7 mouse cellular contexts compared by ENCODE assay signal in the genomic region with DNA sequence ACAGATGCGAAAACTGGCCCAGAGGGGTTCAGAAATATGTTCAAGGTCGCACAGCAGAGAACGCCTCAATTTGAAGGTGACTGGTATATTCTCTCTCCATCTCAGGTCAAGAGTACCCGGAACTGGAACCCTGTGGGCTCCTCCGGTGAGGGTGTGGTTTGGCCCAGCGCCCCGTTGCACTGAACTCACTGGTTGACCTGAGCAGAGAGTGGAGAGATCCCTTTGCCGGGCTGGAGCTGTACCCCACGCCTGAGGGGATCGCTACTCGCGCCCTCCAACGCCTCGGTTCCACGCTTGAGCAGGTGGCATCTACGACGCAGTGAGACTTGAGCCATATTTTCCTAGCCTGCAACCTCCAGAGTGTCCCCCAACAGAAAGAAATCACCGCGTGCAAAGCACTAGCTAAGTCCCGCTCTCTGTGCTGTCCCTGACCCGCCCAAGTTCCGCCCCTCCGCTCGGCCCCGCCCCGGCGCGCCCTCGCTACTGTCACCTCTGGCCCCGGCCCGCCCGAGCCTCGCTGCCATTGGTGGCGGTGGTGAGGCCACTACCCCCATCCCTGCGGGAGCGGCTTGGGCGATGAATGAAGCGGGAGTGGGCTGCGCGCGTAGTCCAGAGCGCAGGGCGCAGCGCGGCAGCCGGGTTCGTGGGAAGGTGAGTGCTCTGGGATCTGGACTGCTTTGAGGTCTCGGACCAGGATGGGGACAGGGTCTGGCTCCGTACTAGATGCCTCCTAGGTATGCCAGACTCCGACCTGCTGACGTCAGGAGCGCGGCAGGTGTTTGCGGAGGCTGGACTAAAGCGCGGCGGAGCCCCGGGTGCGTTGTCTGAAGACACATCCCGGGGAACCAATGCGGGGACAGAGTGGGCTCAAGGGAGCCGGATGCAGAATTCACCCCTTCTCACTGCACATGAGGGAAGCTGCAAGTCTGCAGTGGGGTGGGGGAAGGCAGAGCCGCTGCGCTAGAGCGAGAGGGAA. TPM values are rescaled to one million over a fixed set of nuclear protein-coding genes. Genes with fewer than 3 reads are reported as not detected.
DNase-seq lines count a peak whose midpoint lies in the region; ATAC-seq and TF ChIP-seq lines count a peak whose summit lies in the region.

Slco4a1 (plus strand) TSS at position 523 of the 976 bp plus-strand sequence.

- peaks cover 3% of the 10 kb centered on the region; the same call in 1 of the 2 replicates for H3K4me1 ChIP-seq in intestine, postnatal 0 days (replicated peaks; ENCODE audit: control insufficient read depth, insufficient read depth, low read length)
- peaks cover 7% of the 10 kb centered on the region; the same call in 1 of the 2 replicates for H3K4me1 ChIP-seq in limb, embryonic 11.5 days (ENCODE audit: control insufficient read depth, insufficient read depth, low read length)
- peaks cover 28% of the 10 kb centered on the region for H3K4me1 ChIP-seq in midbrain, embryonic 13.5 days (replicated peaks)
- peaks cover 9% of the 10 kb centered on the region; the same call in 1 of the 2 replicates for H3K4me1 ChIP-seq in small intestine, adult 2 months (ENCODE audit: control insufficient read depth, insufficient read depth, insufficient read length, low read length)

- 0 out of 2 replicates have a peak within 1 kb of the TSS, but pooled peaks have one; percentile 8 for H3K9ac ChIP-seq in intestine, postnatal 0 days (ENCODE audit: low read depth, low read length)
- peak within 1 kb of the TSS; percentile 30; the same call in 1 of the 2 replicates for H3K9ac ChIP-seq in limb, embryonic 11.5 days (ENCODE audit: low read length)
- peak within 1 kb of the TSS; percentile 54 for H3K9ac ChIP-seq in midbrain, embryonic 13.5 days (replicated peaks)

- peak; percentile 97 for ATAC-seq in intestine, postnatal 0 days
- ATAC-seq in limb, embryonic 11.5 days (ENCODE audit: insufficient number of reproducible peaks, low FRiP score, low TSS enrichment, low read depth) = peak; percentile 93
- ATAC-seq in midbrain, embryonic 13.5 days = peak; percentile 93

- no peaks in the 10 kb centered on the region for H3K36me3 ChIP-seq in intestine, postnatal 0 days (ENCODE audit: control insufficient read depth, insufficient read depth)
- no peaks in the 10 kb centered on the region for H3K36me3 ChIP-seq in limb, embryonic 11.5 days (ENCODE audit: control insufficient read depth, insufficient read depth, low read length)
- no peaks in the 10 kb centered on the region for H3K36me3 ChIP-seq in midbrain, embryonic 13.5 days
- no peaks in the 10 kb centered on the region for H3K36me3 ChIP-seq in small intestine, adult 2 months (ENCODE audit: control insufficient read depth, insufficient read depth, low read length)

- DNase-seq in adrenal gland, adult 2 months = peak; percentile 95
- peak; percentile 94 for DNase-seq in embryo, embryonic 10.5 days (ENCODE audit: low spot score)
- no peak for DNase-seq in gonadal fat pad, adult 2 months (ENCODE audit: low read depth)
- DNase-seq in limb, embryonic 11.5 days (ENCODE audit: low spot score) = peak; percentile 92

- peak within 1 kb of the TSS; percentile 45 for H3K4me3 ChIP-seq in intestine, postnatal 0 days (ENCODE audit: low read depth, low read length)
- H3K4me3 ChIP-seq in limb, embryonic 11.5 days (ENCODE audit: low read depth, low read length) = peak within 1 kb of the TSS; percentile 39
- H3K4me3 ChIP-seq in midbrain, embryonic 13.5 days (replicated peaks) = peak within 1 kb of the TSS; percentile 53
- peak within 1 kb of the TSS; percentile 64 for H3K4me3 ChIP-seq in small intestine, adult 2 months (ENCODE audit: low read depth, low read length)

- H3K9me3 ChIP-seq in intestine, postnatal 0 days (ENCODE audit: control insufficient read depth) = no peaks in the 10 kb centered on the region
- H3K9me3 ChIP-seq in limb, embryonic 11.5 days (ENCODE audit: control insufficient read depth, low read length) = no peaks in the 10 kb centered on the region
- H3K9me3 ChIP-seq in midbrain, embryonic 13.5 days = no peaks in the 10 kb centered on the region

- no peak within 1 kb of the TSS for H3K27ac ChIP-seq in intestine, postnatal 0 days (ENCODE audit: low read depth, low read length)
- H3K27ac ChIP-seq in limb, embryonic 11.5 days (replicated peaks; ENCODE audit: low read depth, low read length) = no peak within 1 kb of the TSS
- no peak within 1 kb of the TSS for H3K27ac ChIP-seq in midbrain, embryonic 13.5 days
- H3K27ac ChIP-seq in small intestine, adult 2 months (ENCODE audit: insufficient read depth, low read depth, low read length) = peak within 1 kb of the TSS; percentile 80

- peak; percentile 86 for TF ChIP-seq POLR2A in small intestine, adult 2 months (IDR thresholded peaks at IDR 0.05; ENCODE audit: low read depth, low read length)

- TF ChIP-seq CTCF in intestine, postnatal 0 days (IDR thresholded peaks at IDR 0.05; ENCODE audit: low read depth) = no peak
- TF ChIP-seq CTCF in small intestine, adult 2 months (IDR thresholded peaks at IDR 0.05; ENCODE audit: extremely low read depth, insufficient read length, insufficient replicate concordance, low read depth, low read length) = no peak

- peak within 1 kb of the TSS; percentile 79 for H3K4me2 ChIP-seq in intestine, postnatal 0 days (replicated peaks; ENCODE audit: low read depth)
- H3K4me2 ChIP-seq in limb, embryonic 11.5 days (ENCODE audit: low read depth, severe bottlenecking) = peak within 1 kb of the TSS; percentile 97
- peak within 1 kb of the TSS; percentile 91 for H3K4me2 ChIP-seq in midbrain, embryonic 13.5 days (replicated peaks)

- peaks cover 15% of the 10 kb centered on the region for H3K27me3 ChIP-seq in intestine, postnatal 0 days (replicated peaks; ENCODE audit: control insufficient read depth, insufficient read depth, low read length)
- H3K27me3 ChIP-seq in limb, embryonic 11.5 days (ENCODE audit: control insufficient read depth, insufficient read depth, low read length) = peaks cover 29% of the 10 kb centered on the region
- peaks cover 73% of the 10 kb centered on the region for H3K27me3 ChIP-seq in midbrain, embryonic 13.5 days
- H3K27me3 ChIP-seq in small intestine, adult 2 months (ENCODE audit: control insufficient read depth, insufficient read depth, low read length) = no peaks in the 10 kb centered on the region

- WGBS in intestine, postnatal 0 days = 2% methylated on average over 65 of the region's 65 CpGs
- 1% methylated on average over 64 of the region's 65 CpGs for WGBS in limb, embryonic 11.5 days
- WGBS in midbrain, embryonic 13.5 days = 2% methylated on average over 65 of the region's 65 CpGs
- 1% methylated on average over 65 of the region's 65 CpGs for WGBS in small intestine, adult 2 months

RNA-seq across cellular contexts. Expression of gene Slco4a1, which starts in this region (rescaled TPM):
- total RNA-seq in adrenal gland, adult 2 months (2021) = 1 to 10 TPM; 2.7 to 3.0 TPM
- 0.74 and 0.83 TPM in 2 replicates for polyA plus RNA-seq in adrenal gland, adult 2 months (2012; rRNA removed)
- polyA plus RNA-seq in gonadal fat pad, adult 2 months (2012; rRNA removed) = 47.9 and 50.4 TPM in 2 replicates
- 0.47 and 0.76 TPM in 2 replicates for polyA plus RNA-seq in intestine, postnatal 0 days (2015; fragmentation: Nextera tagmentation; extraction: Ambion mirVana)
- 1.5 and 1.9 TPM in 2 replicates for polyA plus RNA-seq in limb, embryonic 11.5 days (2014; fragmentation: Nextera tagmentation; extraction: Ambion mirVana)
- 1.6 and 1.9 TPM in 2 replicates for polyA plus RNA-seq in midbrain, embryonic 13.5 days (2015; fragmentation: Nextera tagmentation; extraction: Ambion mirVana)
- 11.2 and 13.9 TPM in 2 replicates for polyA plus RNA-seq in small intestine, adult 2 months (2012; rRNA removed)

Comparison
In these comparisons a context has a peak if more than half of its experiments do, and no peak if none do; other contexts are left out.
1. Peak in ATAC-seq, H3K4me3 ChIP-seq, H3K9ac ChIP-seq and H3K4me2 ChIP-seq in intestine, postnatal 0 days; RNA of the gene not detected or under 1 TPM.